Mouse (Mus musculus): Measurements from ENCODE around the gene Kin. TPM values are rescaled to one million over a fixed set of nuclear protein-coding genes. Genes with fewer than 3 reads are reported as not detected.

Gene Kin
- polyA plus RNA-seq, 1 experiment = 17.8 TPM

DNA sequence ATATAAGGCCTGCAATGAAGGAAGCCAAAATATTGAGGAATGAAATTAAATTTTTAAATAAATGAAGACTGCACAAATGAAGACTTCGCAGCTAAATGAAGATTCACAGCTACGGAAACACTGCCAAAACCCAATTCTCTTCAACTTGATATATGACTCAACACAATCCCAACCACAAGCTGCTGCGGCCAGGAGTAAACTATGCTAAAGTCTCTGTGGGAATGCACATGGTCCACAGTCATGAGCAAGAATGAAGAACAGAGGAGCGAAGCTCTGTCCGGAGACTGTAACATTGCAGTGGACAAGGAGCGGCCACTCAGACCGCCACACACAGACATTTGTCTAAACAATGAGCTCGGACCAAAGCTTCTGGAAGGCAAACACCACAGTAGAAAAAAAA, 3.7 kb upstream of the Kin start:
- no peak for TF ChIP-seq POLR2A (IDR thresholded peaks at IDR 0.05; ENCODE audit: borderline replicate concordance, extremely low read depth, insufficient read depth, insufficient read length, poor library complexity, severe bottlenecking)
- no peak for TF ChIP-seq CTCF (IDR thresholded peaks at IDR 0.05; ENCODE audit: borderline replicate concordance, extremely low read depth, insufficient read depth, insufficient read length)
- DNase-seq (ENCODE audit: low read depth) = no peak

DNA sequence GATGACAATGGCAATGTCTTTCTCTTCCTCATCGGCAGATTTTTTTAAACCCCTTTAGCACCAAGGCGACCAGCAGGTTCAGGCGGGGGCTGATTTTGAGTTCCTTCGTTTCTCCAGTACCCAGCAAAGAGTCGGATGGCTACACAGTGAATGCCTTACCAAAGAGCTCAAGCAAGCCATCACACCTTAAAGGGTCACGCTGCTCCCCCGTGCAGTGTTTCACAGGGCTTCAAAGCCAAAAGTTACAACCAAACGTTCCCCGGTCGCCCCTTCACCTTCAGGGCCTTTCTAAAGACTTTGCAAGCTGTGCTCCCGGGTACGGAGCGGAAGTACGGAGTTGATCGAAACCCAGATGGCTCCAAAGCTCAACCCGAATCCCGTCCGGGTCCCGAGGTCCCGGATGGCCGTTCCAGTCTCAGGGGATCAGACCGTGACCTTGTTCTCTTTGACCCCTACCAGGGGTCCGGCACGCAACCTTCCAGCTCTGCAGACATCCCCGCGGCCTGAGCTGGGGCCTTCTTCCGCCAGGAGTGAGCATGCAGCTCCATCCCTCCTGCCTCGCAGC, 566 bp upstream of the Kin start:
- TF ChIP-seq POLR2A (IDR thresholded peaks at IDR 0.05; ENCODE audit: borderline replicate concordance, extremely low read depth, insufficient read depth, insufficient read length, poor library complexity, severe bottlenecking) (no peak), CTCF (IDR thresholded peaks at IDR 0.05; ENCODE audit: borderline replicate concordance, extremely low read depth, insufficient read depth, insufficient read length) (no peak)
- no peak for DNase-seq (ENCODE audit: low read depth)

DNA sequence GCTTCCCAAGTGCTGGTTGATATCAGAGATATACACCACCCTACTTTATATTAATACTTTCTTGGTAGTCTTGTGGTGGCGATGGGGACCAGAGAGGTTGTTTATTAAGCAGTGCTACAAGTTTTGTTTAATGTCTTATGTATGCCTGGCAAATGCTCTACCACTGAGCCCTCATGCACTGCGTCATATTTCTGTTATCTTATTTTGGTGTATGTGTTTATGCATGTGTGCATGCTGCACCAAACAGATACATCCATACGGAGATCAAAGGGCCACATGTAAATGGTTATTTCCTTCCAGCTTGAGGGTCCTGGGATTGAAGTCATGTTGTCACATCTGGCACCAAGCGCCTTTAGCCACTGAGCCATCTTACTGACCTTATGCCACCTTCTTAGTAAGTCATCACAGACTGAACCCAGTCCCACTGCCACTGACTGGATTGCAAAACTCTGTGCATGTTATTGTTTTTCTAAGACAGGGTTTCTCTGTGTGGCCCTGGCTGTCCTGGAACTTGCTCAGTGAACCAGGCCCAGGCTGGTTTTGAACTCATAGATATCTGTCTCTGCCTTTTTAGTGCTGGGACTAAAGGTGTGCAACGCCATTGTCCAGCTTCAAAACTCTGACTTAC, 1.2 kb downstream of the Kin start:
- no peak for TF ChIP-seq POLR2A (IDR thresholded peaks at IDR 0.05; ENCODE audit: borderline replicate concordance, extremely low read depth, insufficient read depth, insufficient read length, poor library complexity, severe bottlenecking)
- no peak for TF ChIP-seq CTCF (IDR thresholded peaks at IDR 0.05; ENCODE audit: borderline replicate concordance, extremely low read depth, insufficient read depth, insufficient read length)
- no peak for DNase-seq (ENCODE audit: low read depth)

DNA sequence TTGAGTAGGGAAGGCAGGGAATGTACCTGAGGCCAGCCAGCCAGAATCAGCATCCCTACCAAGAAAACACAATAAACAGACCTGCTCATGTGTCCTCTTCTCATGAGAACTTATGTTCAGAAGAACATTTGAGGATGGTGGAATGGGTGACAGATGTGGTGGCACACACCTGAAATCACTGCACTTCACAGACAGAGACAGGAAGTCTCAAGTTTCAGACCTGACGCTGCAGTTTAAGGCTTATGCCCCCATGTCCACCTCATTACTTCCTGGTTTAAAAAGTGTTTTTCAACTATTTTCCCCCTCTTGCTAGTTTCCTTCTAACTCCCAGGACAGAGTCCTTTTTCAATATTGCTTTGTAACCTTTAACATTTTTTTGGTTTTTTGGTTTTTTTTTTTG, 2.3 kb downstream of the Kin start:
- no peak for DNase-seq (ENCODE audit: low read depth)
- TF ChIP-seq POLR2A (IDR thresholded peaks at IDR 0.05; ENCODE audit: borderline replicate concordance, extremely low read depth, insufficient read depth, insufficient read length, poor library complexity, severe bottlenecking) (no peak), CTCF (IDR thresholded peaks at IDR 0.05; ENCODE audit: borderline replicate concordance, extremely low read depth, insufficient read depth, insufficient read length) (no peak)

DNA sequence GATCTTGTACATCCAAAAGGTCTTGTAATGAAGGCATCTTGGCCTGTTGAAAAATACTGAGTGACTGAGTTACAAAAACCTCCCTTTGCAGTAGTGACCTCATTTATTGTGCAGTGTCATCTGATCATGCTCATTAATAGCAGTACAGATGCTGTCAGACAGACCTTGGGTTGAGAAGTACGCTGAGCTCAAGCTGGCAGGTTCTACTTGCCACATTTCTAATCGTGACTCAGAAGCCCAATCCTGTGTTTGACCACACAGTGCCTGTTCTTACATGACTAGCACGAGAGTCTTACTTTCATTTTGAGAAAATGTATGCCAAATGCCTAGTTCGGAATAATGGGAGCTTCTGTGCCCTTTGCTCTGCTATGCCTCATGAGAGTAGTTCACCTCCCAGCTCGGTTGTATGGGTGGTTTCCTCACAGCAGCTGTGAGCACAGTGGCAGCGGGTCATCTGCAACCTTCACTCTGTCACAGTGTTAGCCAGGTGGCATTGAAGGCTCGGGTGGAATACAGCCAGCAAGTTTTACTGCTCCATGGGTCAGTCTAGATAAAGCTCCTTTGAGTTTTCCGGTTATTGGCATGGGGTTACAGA, 7.0 kb downstream of the Kin start:
- no peak for DNase-seq (ENCODE audit: low read depth)
- TF ChIP-seq CTCF (IDR thresholded peaks at IDR 0.05; ENCODE audit: borderline replicate concordance, extremely low read depth, insufficient read depth, insufficient read length) = no peak
- no peak for TF ChIP-seq POLR2A (IDR thresholded peaks at IDR 0.05; ENCODE audit: borderline replicate concordance, extremely low read depth, insufficient read depth, insufficient read length, poor library complexity, severe bottlenecking)

DNA sequence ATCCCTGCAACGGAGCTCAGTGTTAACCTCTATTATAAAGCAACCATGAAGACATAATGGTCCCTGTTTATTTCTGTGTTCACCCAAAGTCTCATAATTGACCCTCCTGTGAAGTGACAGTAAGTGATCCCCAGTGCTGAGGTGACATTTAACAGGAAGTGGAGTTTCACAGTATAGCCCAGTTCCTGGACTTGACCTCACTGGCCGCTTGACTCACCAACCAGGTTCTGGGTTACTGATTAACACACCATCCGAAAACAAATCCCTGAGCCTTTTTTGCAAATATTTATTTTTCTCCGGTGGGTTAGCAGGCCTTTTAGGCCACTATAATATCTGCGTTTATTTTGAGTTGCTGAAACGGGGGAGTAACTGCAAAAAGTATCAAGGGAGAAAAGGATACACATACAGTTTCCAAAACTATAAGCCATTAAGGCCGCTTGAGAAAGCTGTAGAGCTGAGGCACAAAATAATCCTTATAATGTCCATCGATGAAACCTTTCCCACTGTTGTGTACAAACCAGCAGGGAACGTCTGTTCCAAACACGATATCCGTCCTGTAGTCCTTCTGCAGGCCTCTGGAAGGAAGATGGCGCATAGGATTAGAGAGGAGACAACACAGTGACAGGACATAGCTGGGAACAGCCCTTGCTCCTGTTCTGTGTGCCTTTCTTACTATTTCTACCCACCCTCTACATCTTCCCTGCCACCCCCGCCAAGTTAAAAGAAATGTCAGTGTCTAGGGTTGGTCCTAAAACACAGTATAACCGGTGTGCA, 14.1 kb downstream of the Kin start:
- TF ChIP-seq CTCF (IDR thresholded peaks at IDR 0.05; ENCODE audit: borderline replicate concordance, extremely low read depth, insufficient read depth, insufficient read length) = no peak
- no peak for TF ChIP-seq POLR2A (IDR thresholded peaks at IDR 0.05; ENCODE audit: borderline replicate concordance, extremely low read depth, insufficient read depth, insufficient read length, poor library complexity, severe bottlenecking)
- DNase-seq (ENCODE audit: low read depth) = no peak

DNA sequence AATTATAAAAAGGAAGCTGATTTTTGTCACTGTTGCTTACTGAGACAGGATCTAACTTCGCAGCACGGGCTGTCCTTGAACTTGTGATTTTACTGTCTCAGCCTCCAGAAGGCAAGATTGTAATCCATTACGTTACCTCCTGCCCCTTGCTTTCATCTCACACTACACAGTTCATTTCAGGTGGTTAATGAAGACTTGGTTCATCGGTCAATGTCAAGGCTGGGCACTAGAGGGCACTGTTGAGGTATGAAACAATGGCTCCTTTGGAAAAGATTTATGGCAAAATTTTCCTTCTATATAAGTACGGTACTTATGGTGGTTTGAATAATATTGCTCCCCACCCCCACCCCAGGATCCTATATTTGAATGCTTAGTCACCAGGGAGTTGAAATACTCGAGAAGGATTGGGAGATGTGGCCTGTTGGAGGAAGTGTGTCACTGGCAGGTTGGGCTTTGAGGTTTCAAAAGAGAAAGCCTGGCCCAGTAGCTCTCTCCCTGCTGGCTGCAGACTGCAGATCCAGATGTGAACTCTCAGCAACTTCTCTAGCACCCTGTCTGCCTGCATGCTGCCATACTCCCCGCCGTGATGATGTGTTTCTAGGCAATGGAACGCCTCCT, 18.3 kb downstream of the Kin start:
- TF ChIP-seq POLR2A (IDR thresholded peaks at IDR 0.05; ENCODE audit: borderline replicate concordance, extremely low read depth, insufficient read depth, insufficient read length, poor library complexity, severe bottlenecking) = no peak
- TF ChIP-seq CTCF (IDR thresholded peaks at IDR 0.05; ENCODE audit: borderline replicate concordance, extremely low read depth, insufficient read depth, insufficient read length) = peak; percentile 72; the same call in 1 of the 2 replicates
- peak; percentile 75 for DNase-seq (ENCODE audit: low read depth)

DNA sequence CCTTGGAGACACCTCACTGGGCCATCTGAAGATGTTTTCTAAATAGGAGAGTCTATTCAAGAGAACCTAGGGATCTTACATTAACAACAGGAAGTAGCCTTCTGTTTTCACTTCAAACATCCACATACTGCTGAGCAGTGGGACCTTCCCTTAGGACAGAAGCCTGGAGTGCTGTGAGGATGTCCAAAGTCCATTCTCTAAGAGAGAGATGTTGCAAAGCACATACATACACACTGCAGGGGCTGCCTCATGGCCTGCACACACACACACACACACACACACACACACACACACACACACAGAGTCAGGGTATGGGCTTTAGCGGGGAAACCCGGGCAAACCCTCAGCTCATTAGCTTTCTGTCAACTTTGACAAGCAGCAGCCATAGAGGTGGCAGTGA, 20.1 kb downstream of the Kin start:
- TF ChIP-seq POLR2A (IDR thresholded peaks at IDR 0.05; ENCODE audit: borderline replicate concordance, extremely low read depth, insufficient read depth, insufficient read length, poor library complexity, severe bottlenecking) (no peak), CTCF (IDR thresholded peaks at IDR 0.05; ENCODE audit: borderline replicate concordance, extremely low read depth, insufficient read depth, insufficient read length) (no peak)
- no peak for DNase-seq (ENCODE audit: low read depth)

DNA sequence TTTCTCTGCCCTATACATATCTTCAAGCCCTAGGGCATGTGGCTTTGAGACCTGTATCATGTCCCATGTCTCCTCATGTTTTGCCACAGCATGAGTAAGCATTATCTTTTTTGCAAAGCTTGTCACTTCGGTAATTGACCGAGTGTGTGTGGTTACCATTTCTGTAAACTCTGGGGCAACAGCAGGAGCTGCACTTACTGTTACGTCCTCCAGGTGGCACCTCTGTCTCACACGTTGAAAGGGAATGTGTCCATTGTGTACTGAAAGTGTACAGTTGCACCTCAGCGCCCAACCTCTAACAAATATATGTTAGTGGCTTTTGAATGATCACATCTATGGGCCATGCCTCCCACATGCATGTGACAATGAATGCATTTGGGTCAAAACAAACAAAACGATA, 20.8 kb downstream of the Kin start:
- TF ChIP-seq POLR2A (IDR thresholded peaks at IDR 0.05; ENCODE audit: borderline replicate concordance, extremely low read depth, insufficient read depth, insufficient read length, poor library complexity, severe bottlenecking) (no peak), CTCF (IDR thresholded peaks at IDR 0.05; ENCODE audit: borderline replicate concordance, extremely low read depth, insufficient read depth, insufficient read length) (peak; percentile 74; the same call in 1 of the 2 replicates)
- DNase-seq (ENCODE audit: low read depth) = peak; percentile 63

DNA sequence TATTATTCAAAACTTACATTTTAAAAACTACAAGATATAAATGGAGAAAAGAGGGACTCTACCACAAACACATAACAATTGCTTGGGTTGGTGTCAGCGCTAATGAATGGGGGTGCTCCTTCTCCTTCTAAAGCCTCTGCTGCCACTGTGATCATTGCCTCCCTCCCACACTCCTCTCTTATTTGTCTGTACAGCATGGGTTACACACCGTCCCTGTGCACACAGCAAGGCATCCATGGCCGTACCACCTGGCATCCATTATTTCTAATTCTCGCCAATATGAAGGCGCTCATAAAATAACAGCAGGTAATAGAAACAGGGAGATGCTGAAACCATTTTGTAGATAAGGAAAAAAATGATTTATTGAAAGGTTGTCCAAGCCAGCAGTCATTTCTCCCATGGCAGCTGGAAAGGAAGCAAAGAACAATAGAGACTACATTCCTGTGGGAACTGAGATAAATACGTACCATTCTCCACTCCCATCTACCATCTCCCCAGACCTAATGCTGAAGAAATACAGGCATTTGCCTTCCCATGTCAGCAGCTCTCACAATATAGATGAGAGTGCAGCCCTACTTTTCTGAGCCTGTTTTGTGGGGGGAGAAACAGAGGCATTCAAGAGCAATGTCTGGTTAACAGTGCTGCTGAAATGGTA, 28.3 kb downstream of the Kin start:
- peak; percentile 16 for DNase-seq (ENCODE audit: low read depth)
- TF ChIP-seq CTCF (IDR thresholded peaks at IDR 0.05; ENCODE audit: borderline replicate concordance, extremely low read depth, insufficient read depth, insufficient read length) (no peak), POLR2A (IDR thresholded peaks at IDR 0.05; ENCODE audit: borderline replicate concordance, extremely low read depth, insufficient read depth, insufficient read length, poor library complexity, severe bottlenecking) (no peak)

Data from brain, embryonic 14.5 days (tissue).